Mouse (Mus musculus): ENCODE results near the gene Gstm6.

Gene Gstm6

GRCm38 (mm10) chr3:107941261-107941660 is 2.3 kb downstream of the Gstm6 start:
- ATAC-seq (ENCODE audit: low TSS enrichment) = no peak

GRCm38 (mm10) chr3:107940524-107940923 is 3.0 kb downstream of the Gstm6 start:
- peak; percentile 45 for ATAC-seq (ENCODE audit: low TSS enrichment)

GRCm38 (mm10) chr3:107939830-107940229 is 3.7 kb downstream of the Gstm6 start:
- peak; percentile 67 for ATAC-seq (ENCODE audit: low TSS enrichment)

- peak; percentile 35 for ATAC-seq (ENCODE audit: low TSS enrichment)
These were observed 4.1 kb downstream of the Gstm6 start for GRCm38 (mm10) chr3:107939403-107939802.

GRCm38 (mm10) chr3:107935888-107936287 is 7.7 kb downstream of the Gstm6 start:
- ATAC-seq (ENCODE audit: low TSS enrichment) = no peak

GRCm38 (mm10) chr3:107935268-107935667 is 8.3 kb downstream of the Gstm6 start:
- no peak for ATAC-seq (ENCODE audit: low TSS enrichment)

GRCm38 (mm10) chr3:107932128-107932527 is 11.4 kb downstream of the Gstm6 start:
- no peak for ATAC-seq (ENCODE audit: low TSS enrichment)

GRCm38 (mm10) chr3:107931670-107932069 is 11.9 kb downstream of the Gstm6 start, which contains the start of gene Gstm7:
Gene Gstm7, minus strand, starts transcription at chr3:107931817.
- ATAC-seq (ENCODE audit: low TSS enrichment) = peak; percentile 88

- no peak for ATAC-seq (ENCODE audit: low TSS enrichment)
These were observed 12.4 kb downstream of the Gstm6 start for GRCm38 (mm10) chr3:107931134-107931533.

GRCm38 (mm10) chr3:107929731-107930130 is 13.8 kb downstream of the Gstm6 start:
- no peak for ATAC-seq (ENCODE audit: low TSS enrichment)

GRCm38 (mm10) chr3:107929243-107929642 is 14.3 kb downstream of the Gstm6 start:
- ATAC-seq (ENCODE audit: low TSS enrichment) = peak; percentile 21; the same call in 1 of the 2 replicates

- no peak for ATAC-seq (ENCODE audit: low TSS enrichment)
These were observed 14.9 kb downstream of the Gstm6 start for GRCm38 (mm10) chr3:107928691-107929090.

GRCm38 (mm10) chr3:107927841-107928240 is 15.7 kb downstream of the Gstm6 start:
- ATAC-seq (ENCODE audit: low TSS enrichment) = 0 out of 2 replicates have a peak, but pooled peaks have one; percentile 38

- no peak for ATAC-seq (ENCODE audit: low TSS enrichment)
These were observed 18.2 kb downstream of the Gstm6 start for GRCm38 (mm10) chr3:107925335-107925734.

- no peak for ATAC-seq (ENCODE audit: low TSS enrichment)
These were observed 23.2 kb downstream of the Gstm6 start for GRCm38 (mm10) chr3:107920348-107920747.

GRCm38 (mm10) chr3:107917783-107918408 is 25.7 kb downstream of the Gstm6 start:
- peak; percentile 90 for ATAC-seq (ENCODE audit: low TSS enrichment)

GRCm38 (mm10) chr3:107917097-107917496 is 26.5 kb downstream of the Gstm6 start:
- no peak for ATAC-seq (ENCODE audit: low TSS enrichment)

- no peak for ATAC-seq (ENCODE audit: low TSS enrichment)
These were observed 26.9 kb downstream of the Gstm6 start for GRCm38 (mm10) chr3:107916674-107917073.

- no peak for ATAC-seq (ENCODE audit: low TSS enrichment)
These were observed 37.6 kb downstream of the Gstm6 start for GRCm38 (mm10) chr3:107905942-107906341.

GRCm38 (mm10) chr3:107900955-107901673 is 42.4 kb downstream of the Gstm6 start:
- no peak for ATAC-seq (ENCODE audit: low TSS enrichment)

- no peak for ATAC-seq (ENCODE audit: low TSS enrichment)
These were observed 44.9 kb downstream of the Gstm6 start for GRCm38 (mm10) chr3:107898691-107899090.

- ATAC-seq (ENCODE audit: low TSS enrichment) = peak; percentile 99
These were observed 47.6 kb downstream of the Gstm6 start, which contains the start of gene Gstm5 for GRCm38 (mm10) chr3:107895720-107896569. Gene Gstm5, plus strand, starts transcription at chr3:107895821.
